Mouse (Mus musculus): ENCODE results near the gene Snx22.

GRCm38 (mm10) chr9:66078072-66078471, 8.6 kb upstream of the Snx22 start:
- no peak for TF ChIP-seq POLR2A (IDR thresholded peaks at IDR 0.05; ENCODE audit: low read depth, low read length)
- no peak for TF ChIP-seq CTCF (conservative IDR thresholded peaks at IDR 0.05; ENCODE audit: insufficient read depth, insufficient read length, low read depth, low read length)

Measured in kidney, adult 2 months (tissue).